Mouse (Mus musculus): ENCODE data around the gene Adat2. TPM values are rescaled to one million over a fixed set of nuclear protein-coding genes. Genes with fewer than 3 reads are reported as not detected.

The Adat2 gene
- polyA plus RNA-seq, 1 experiment from 2014 or later: 2.9 TPM

DNA sequence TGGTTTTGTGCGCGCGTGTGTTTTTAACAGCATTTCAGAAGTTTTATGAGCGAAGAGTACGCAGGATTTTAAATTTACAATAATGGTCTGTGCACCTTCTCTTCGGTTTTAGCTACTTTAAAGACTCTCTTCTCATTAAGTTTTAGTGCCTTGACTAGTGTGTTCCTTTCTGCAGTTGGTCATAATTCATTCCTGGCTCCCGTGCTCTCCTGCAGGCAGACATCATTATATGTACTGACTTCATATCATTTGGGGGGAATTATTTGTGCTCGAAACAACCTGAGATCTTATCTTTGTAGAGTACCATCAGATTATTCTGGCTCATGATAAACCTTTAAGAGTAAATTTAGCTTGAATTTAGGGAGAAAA, 12.4 kb downstream of the Adat2 start:
- ATAC-seq (ENCODE audit: low read depth): peak; percentile 67
- H3K9me3 ChIP-seq: no peaks in the 10 kb centered on the region
- peaks cover 24% of the 10 kb centered on the region for H3K27me3 ChIP-seq
- peaks cover 16% of the 10 kb centered on the region for H3K4me1 ChIP-seq (replicated peaks)
- no peak overlapping the region for H3K27ac ChIP-seq (replicated peaks)
- 0 out of 2 replicates have a peak, but pooled peaks cover 7% of the 10 kb centered on the region for H3K36me3 ChIP-seq
- WGBS: 30% methylated on average over 8 of the region's 8 CpGs
- H3K4me3 ChIP-seq: peak overlapping the region; percentile 28
- H3K9ac ChIP-seq: no peak overlapping the region
- H3K4me2 ChIP-seq: peak overlapping the region; percentile 58

DNA sequence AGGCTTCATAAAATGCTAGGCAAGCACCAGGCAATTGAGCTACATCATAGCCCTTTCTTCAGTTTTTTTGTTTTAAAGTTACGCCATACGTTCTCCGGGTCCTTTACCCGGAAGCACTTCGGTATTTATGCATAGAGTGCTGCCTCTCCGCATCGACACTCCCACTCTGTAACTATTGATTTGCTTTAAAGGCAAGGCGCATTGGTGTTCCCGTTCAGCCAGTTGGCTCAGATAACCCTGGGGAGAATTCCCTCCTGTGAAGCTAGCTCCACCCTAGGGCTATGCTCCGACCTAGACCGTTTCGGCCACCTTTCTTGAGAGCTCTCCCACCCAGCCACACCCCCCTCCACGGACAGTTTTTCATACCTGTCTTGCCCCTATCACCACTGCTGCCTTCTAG, 13.7 kb downstream of the Adat2 start:
- H3K9ac ChIP-seq: no peak overlapping the region
- H3K27me3 ChIP-seq: peaks cover 24% of the 10 kb centered on the region
- no peak overlapping the region for H3K4me3 ChIP-seq
- no peak overlapping the region for H3K27ac ChIP-seq (replicated peaks)
- H3K36me3 ChIP-seq: 0 out of 2 replicates have a peak, but pooled peaks cover 7% of the 10 kb centered on the region
- H3K4me2 ChIP-seq: no peak overlapping the region
- H3K4me1 ChIP-seq (replicated peaks): peaks cover 29% of the 10 kb centered on the region
- H3K9me3 ChIP-seq: no peaks in the 10 kb centered on the region
- 61% methylated on average over 13 of the region's 13 CpGs for WGBS
- ATAC-seq (ENCODE audit: low read depth): no peak

DNA sequence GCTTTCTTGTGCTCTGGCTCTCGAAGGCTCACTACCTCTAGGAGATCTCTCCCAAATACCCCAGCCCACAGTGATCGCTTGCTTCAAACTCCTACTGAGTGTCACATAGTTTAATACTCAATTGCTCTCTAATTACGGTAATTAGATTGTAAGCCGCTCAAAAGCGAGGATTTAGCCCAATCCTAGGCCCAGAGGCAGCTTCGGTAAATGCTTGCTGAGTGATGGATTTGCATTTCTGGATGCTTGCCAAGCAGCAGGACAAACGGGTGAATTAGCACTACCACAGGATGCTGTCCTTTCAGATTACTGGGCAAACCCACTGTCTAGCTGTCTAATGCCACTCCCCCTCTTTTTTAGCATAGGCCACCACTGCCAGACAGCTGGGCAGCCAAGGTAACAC, 17.1 kb downstream of the Adat2 start:
- Histone ChIP-seq H3K9me3 (no peaks in the 10 kb centered on the region), H3K9ac (no peak overlapping the region), H3K27ac (replicated peaks) (no peak overlapping the region), H3K36me3 (no peaks in the 10 kb centered on the region), H3K4me3 (no peak overlapping the region), H3K4me2 (no peak overlapping the region), H3K27me3 (peaks cover 38% of the 10 kb centered on the region), H3K4me1 (replicated peaks) (peaks cover 26% of the 10 kb centered on the region)
- ATAC-seq (ENCODE audit: low read depth): peak; percentile 33; the same call in 1 of the 2 replicates
- WGBS: 15% methylated on average over 7 of the region's 7 CpGs

DNA sequence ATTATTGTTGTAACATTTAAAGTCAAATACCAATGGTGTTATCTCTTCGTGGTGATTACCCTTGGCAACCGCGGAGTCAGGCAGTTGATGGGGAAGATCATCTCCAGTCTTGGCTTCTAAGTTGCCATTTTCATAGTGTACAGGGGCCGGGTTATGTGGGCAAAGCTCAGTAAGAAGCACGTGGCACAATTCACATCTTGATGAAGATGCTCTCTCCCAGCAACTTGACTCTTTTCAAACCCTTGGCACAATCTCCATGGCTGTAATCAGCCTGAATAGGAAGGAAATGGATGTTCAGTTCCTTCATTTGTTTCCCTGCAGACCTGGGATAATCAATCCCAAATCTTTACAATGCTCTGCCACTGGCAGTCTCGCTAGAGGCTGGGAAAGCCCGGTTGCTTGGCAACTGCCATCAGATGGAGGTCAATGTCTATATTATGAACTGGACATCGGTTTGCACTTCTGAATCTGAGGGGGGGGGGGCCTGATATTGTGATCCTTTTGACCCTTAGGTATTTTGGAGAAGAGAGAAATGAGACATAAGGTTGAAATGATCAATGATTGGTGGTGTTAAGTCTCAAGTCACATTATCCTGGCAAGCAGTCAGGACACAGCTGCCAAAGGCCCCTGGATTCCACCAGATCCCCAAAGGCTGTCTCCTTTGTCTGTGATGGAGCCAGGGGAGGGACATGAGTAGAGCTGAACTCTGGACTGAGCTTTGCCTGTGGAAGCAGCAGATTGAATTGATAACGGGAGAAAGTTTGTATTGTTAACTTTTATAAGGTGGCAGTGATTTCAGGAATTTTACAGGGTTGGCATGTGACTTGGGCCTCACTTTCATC, 18.2 kb downstream of the Adat2 start:
- Histone ChIP-seq H3K27ac (replicated peaks) (no peak overlapping the region), H3K27me3 (peaks cover 33% of the 10 kb centered on the region), H3K36me3 (no peaks in the 10 kb centered on the region), H3K9me3 (no peaks in the 10 kb centered on the region), H3K4me3 (no peak overlapping the region), H3K9ac (no peak overlapping the region), H3K4me2 (no peak overlapping the region), H3K4me1 (replicated peaks) (peaks cover 23% of the 10 kb centered on the region)
- ATAC-seq (ENCODE audit: low read depth): no peak
- 23% methylated on average over 9 of the region's 9 CpGs for WGBS

DNA sequence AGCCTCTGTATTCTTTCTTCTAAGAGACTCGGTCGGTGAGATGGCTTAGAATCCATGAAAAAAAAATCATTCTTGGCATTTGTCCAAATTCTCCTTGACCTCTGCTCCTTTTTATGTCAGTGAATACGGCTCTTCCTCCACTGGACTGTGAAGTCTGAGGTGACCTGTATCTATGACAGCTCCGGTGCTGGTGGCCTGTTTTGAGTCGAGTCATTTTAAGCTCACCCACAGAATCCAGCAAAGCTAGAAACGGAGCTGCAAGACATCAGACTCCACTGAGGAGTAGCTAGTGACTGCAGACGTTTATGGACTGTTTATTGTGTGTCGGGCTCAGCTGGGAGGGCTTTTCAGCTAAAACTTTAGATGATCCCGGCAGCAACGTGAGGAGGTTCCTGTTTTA, 19.3 kb downstream of the Adat2 start:
- Histone ChIP-seq H3K36me3 (no peaks in the 10 kb centered on the region), H3K4me3 (no peak overlapping the region)
- no peak for ATAC-seq (ENCODE audit: low read depth)

DNA sequence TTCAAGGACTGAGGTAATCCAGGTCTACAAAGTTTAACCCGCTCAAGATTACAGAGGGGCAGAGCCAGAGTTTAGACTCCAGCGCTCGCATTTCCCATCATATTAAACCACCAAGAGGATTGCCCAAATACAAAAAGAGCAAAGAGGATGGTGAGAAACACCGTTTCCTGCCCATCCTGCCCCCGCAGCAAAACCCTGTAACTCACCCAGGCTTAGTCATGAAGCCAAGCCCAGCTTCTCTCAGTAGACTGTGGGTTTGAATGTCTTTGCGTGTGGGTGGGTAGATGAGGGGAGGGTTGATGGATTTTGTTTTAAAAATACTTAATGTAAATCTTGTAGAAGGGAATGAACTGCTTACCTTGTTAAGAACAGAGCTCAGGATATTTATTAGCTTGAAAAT, 19.7 kb downstream of the Adat2 start:
- no peaks in the 10 kb centered on the region for H3K9me3 ChIP-seq
- no peak overlapping the region for H3K9ac ChIP-seq
- H3K4me1 ChIP-seq (replicated peaks): peaks cover 23% of the 10 kb centered on the region
- H3K4me3 ChIP-seq: no peak overlapping the region
- no peak overlapping the region for H3K27ac ChIP-seq (replicated peaks)
- ATAC-seq (ENCODE audit: low read depth): no peak
- WGBS: 90% methylated on average over 6 of the region's 6 CpGs
- H3K4me2 ChIP-seq: no peak overlapping the region
- H3K36me3 ChIP-seq: no peaks in the 10 kb centered on the region
- H3K27me3 ChIP-seq: peaks cover 23% of the 10 kb centered on the region

More for the DNA sequence above, 19.3 kb downstream of the Adat2 start:
- Histone ChIP-seq H3K4me2 (no peak overlapping the region), H3K4me1 (replicated peaks) (peaks cover 23% of the 10 kb centered on the region), H3K9me3 (no peaks in the 10 kb centered on the region), H3K27me3 (peaks cover 25% of the 10 kb centered on the region), H3K27ac (replicated peaks) (no peak overlapping the region), H3K9ac (no peak overlapping the region)
- WGBS: 39% methylated on average over 10 of the region's 10 CpGs

DNA sequence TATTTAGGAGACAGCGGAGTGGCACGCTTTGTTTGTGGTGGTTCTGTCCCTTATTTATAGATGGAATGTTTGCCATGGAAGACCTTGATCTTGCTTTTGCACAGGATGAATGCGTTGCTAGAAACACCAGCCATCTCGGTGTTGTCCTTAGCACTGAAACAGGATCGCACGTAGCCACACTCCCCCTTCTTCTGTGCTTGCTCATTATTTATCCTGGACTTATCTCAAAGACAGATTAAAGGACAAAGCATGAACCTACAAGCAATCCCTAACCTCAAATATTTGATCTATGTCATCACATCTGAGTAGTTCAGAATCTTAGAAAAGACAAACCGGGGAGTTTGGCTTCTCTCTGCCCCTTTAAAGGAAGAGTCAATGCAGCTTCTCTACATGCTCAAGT, 24.4 kb downstream of the Adat2 start:
- H3K9me3 ChIP-seq: no peaks in the 10 kb centered on the region
- no peaks in the 10 kb centered on the region for H3K4me1 ChIP-seq (replicated peaks)
- WGBS: 90% methylated on average over 7 of the region's 7 CpGs
- H3K9ac ChIP-seq: no peak overlapping the region
- no peaks in the 10 kb centered on the region for H3K36me3 ChIP-seq
- H3K4me3 ChIP-seq: no peak overlapping the region
- peaks cover 13% of the 10 kb centered on the region for H3K27me3 ChIP-seq
- ATAC-seq (ENCODE audit: low read depth): no peak
- H3K4me2 ChIP-seq: no peak overlapping the region
- no peak overlapping the region for H3K27ac ChIP-seq (replicated peaks)

DNA sequence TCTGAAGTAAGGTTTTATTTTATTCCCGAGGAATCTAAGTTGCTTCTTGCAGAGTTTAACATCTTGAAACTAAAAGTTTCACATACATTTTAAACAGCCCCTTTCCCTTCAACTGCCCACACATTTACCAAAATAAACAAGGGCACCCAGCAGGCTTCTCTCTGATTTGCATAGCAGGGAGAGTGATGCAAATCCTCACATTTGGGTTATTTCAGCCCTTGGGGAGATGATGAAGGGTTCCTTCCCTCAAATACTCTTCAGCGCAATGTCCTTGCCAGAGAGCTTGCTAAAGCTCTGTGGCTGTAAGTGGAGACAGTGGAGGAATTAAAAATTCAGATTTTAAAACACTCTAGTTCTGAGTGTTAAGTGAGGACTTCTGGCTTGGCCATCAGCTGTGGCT, 35.2 kb downstream of the Adat2 start:
- Histone ChIP-seq H3K36me3 (no peaks in the 10 kb centered on the region), H3K27ac (replicated peaks) (no peak overlapping the region), H3K4me2 (no peak overlapping the region), H3K27me3 (no peaks in the 10 kb centered on the region), H3K4me3 (no peak overlapping the region), H3K4me1 (replicated peaks) (no peaks in the 10 kb centered on the region), H3K9me3 (peaks cover 3% of the 10 kb centered on the region; the same call in 1 of the 2 replicates), H3K9ac (no peak overlapping the region)
- no peak for ATAC-seq (ENCODE audit: low read depth)
- 87% methylated on average over 2 of the region's 2 CpGs for WGBS

DNA sequence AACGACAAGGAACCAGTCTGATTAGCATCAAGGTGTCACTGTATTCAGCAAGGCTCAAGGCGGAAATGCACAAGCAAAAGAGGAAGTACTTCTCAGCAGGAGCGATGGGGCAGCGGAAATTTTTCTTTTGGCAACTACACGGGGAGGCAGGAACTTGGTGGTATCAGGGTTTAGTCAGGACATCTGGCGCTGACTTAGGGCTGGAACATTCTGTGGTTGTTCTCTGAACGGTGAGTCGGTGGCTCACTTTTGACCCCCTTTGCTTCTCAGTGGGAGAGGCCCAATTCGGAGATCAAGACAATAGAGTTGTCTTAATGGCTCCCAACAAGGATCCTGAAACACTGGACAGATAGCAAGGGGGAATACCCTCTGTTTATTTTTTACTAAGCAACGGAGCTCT, 39.5 kb downstream of the Adat2 start:
- Histone ChIP-seq H3K4me3 (no peak overlapping the region), H3K4me1 (replicated peaks) (no peaks in the 10 kb centered on the region), H3K4me2 (no peak overlapping the region), H3K27me3 (no peaks in the 10 kb centered on the region), H3K9ac (no peak overlapping the region), H3K9me3 (peaks cover 3% of the 10 kb centered on the region; the same call in 1 of the 2 replicates), H3K36me3 (no peaks in the 10 kb centered on the region), H3K27ac (replicated peaks) (no peak overlapping the region)
- no peak for ATAC-seq (ENCODE audit: low read depth)
- 91% methylated on average over 10 of the region's 10 CpGs for WGBS

DNA sequence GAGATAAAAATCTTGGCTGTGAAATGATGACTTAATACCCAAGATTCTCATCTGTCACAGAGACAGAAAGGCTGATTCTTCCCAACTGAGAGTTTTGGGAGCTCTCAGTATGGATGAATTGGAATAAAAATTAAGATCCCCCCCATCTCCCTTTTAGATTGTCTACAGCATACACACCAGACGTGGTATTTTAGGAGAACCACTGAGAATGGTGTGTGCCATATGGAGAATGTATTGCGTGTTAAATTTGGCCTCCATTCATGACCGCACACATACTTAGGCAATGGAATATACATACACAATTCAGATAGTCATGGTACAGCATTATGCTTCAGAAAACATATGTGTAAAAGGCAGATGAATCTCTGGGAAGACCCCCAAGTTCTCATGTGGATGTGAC, 40.8 kb downstream of the Adat2 start:
- no peak overlapping the region for H3K4me3 ChIP-seq
- no peaks in the 10 kb centered on the region for H3K4me1 ChIP-seq (replicated peaks)
- H3K27ac ChIP-seq (replicated peaks): no peak overlapping the region
- ATAC-seq (ENCODE audit: low read depth): no peak
- H3K36me3 ChIP-seq: no peaks in the 10 kb centered on the region
- no peak overlapping the region for H3K9ac ChIP-seq
- no peak overlapping the region for H3K4me2 ChIP-seq
- 88% methylated on average over 3 of the region's 3 CpGs for WGBS
- H3K27me3 ChIP-seq: no peaks in the 10 kb centered on the region
- H3K9me3 ChIP-seq: peaks cover 3% of the 10 kb centered on the region; the same call in 1 of the 2 replicates

DNA sequence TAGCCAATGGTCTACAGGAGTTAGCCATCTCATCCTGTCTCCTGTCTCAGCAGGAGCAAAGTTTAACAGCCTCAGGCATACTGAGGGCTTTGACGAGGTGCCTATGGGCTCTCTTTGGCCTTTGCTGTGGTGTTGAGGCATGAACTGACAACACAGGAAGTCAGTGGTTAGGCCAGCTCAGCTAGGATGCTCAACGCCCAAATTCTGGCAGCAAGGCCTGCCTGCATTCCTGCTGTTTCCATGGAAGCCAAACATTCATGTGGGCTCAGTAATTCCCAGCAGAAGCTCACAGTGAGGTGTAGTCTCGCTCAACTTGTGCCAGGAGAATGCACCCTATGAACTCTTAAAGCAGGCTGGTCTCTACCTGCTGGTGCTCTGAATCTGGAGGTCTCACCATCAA, 43.4 kb downstream of the Adat2 start:
- no peaks in the 10 kb centered on the region for H3K36me3 ChIP-seq
- H3K27me3 ChIP-seq: no peaks in the 10 kb centered on the region
- H3K9ac ChIP-seq: no peak overlapping the region
- no peak overlapping the region for H3K4me2 ChIP-seq
- H3K4me1 ChIP-seq (replicated peaks): no peaks in the 10 kb centered on the region
- peaks cover 3% of the 10 kb centered on the region; the same call in 1 of the 2 replicates for H3K9me3 ChIP-seq
- no peak for ATAC-seq (ENCODE audit: low read depth)
- H3K4me3 ChIP-seq: no peak overlapping the region
- H3K27ac ChIP-seq (replicated peaks): no peak overlapping the region
- WGBS: 32% methylated on average over 3 of the region's 3 CpGs

DNA sequence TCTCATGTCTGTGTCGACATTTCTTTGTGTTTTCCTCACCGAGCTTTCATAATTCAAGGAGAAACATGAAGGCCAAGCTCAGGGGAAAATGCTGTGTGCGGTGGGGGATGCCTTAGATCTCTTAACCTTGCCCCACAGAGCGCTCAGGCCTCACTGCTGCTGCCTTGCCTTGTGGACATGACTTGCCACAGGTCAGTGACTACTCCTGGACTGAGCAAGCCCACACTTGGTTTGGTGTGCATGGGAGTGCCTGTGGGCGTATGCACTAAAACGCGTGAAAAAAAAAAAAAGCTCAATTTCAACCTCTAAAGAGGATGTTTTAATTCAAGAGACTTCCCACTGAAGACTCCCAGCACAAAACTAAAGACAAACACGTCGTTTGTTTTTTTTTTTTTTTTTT, 44.2 kb downstream of the Adat2 start:
- H3K9ac ChIP-seq: no peak overlapping the region
- H3K36me3 ChIP-seq: no peaks in the 10 kb centered on the region
- H3K4me1 ChIP-seq (replicated peaks): no peaks in the 10 kb centered on the region
- H3K4me3 ChIP-seq: no peak overlapping the region
- no peak for ATAC-seq (ENCODE audit: low read depth)
- WGBS: 85% methylated on average over 9 of the region's 9 CpGs
- no peaks in the 10 kb centered on the region for H3K27me3 ChIP-seq
- H3K9me3 ChIP-seq: no peaks in the 10 kb centered on the region
- no peak overlapping the region for H3K27ac ChIP-seq (replicated peaks)
- no peak overlapping the region for H3K4me2 ChIP-seq

DNA sequence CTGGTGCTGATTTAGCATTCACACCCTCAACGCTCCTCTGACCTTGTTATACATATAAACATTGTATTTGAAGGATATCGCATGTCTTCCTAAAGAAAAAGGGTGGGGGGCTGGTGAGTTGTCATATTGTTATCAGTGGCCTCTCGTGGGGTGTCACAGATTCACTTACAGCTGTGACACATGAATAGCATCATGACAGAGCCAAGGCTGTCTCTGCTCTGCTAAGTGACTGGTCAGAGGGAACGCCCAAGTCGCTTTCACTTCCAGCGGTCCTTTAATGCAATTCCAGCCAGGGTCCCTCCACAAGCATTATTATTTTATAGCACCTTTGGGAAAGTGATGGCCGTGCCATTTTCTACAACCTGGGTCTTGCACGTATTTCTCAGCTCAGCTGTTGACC, 44.8 kb downstream of the Adat2 start:
- Histone ChIP-seq H3K27me3 (no peaks in the 10 kb centered on the region), H3K9ac (no peak overlapping the region), H3K4me3 (no peak overlapping the region), H3K4me2 (no peak overlapping the region), H3K9me3 (no peaks in the 10 kb centered on the region), H3K27ac (replicated peaks) (no peak overlapping the region), H3K36me3 (no peaks in the 10 kb centered on the region), H3K4me1 (replicated peaks) (no peaks in the 10 kb centered on the region)
- 56% methylated on average over 8 of the region's 8 CpGs for WGBS
- ATAC-seq (ENCODE audit: low read depth): peak; percentile 32; the same call in 1 of the 2 replicates
